Mouse (Mus musculus) limb, embryonic 12.5 days (tissue): ENCODE measurements around the gene Ptges. TPM values are rescaled to one million over a fixed set of nuclear protein-coding genes. Genes with fewer than 3 reads are reported as not detected.
A peak's percentile ranks its signal among the peaks of the same experiment; 100 is the strongest.

ENCODE experiments used
- ATAC-seq: fragments of 200-750 bp; cut with Nextera tagmentation; 2 replicates; pipeline ENCODE4 v1.8.0; 2017; ENCODE audit warnings: low read depth, moderate TSS enrichment; ENCODE audit not compliant: insufficient number of reproducible peaks, insufficient read depth, low FRiP score, low TSS enrichment
- H3K27ac ChIP-seq: fragments of 300-500 bp; sonication (generic); 2 replicates; pipeline ENCODE4 v1.5.1; 2016; ENCODE audit warnings: mild to moderate bottlenecking, moderate library complexity
- H3K27me3 ChIP-seq: fragments of 300-500 bp; sonication (generic); 2 replicates; pipeline ENCODE4 v1.6.1; 2016; ENCODE audit warnings: mild to moderate bottlenecking, moderate library complexity
- H3K36me3 ChIP-seq: fragments of 300-500 bp; sonication (generic); 2 replicates; pipeline ENCODE4 v1.6.1; 2016; ENCODE audit warnings: mild to moderate bottlenecking, moderate library complexity
- H3K4me1 ChIP-seq: fragments of 300-500 bp; sonication (generic); replicated peaks from 2 replicates; pipeline ENCODE4 v1.6.1; 2016
- H3K4me2 ChIP-seq: fragments of 300-500 bp; sonication (generic); 2 replicates; pipeline ENCODE4 v1.6.1; 2016; ENCODE audit warnings: mild to moderate bottlenecking, moderate library complexity
- H3K4me3 ChIP-seq: fragments of 300-500 bp; sonication (generic); replicated peaks from 2 replicates; pipeline ENCODE4 v1.5.1; 2016; ENCODE audit warnings: mild to moderate bottlenecking
- H3K9ac ChIP-seq: fragments of 300-500 bp; sonication (generic); replicated peaks from 2 replicates; pipeline ENCODE4 v1.6.1; 2016; ENCODE audit warnings: mild to moderate bottlenecking, moderate library complexity
- H3K9me3 ChIP-seq: fragments of 300-500 bp; sonication (generic); 2 replicates; pipeline ENCODE4 v1.6.1; 2016; ENCODE audit warnings: mild to moderate bottlenecking, moderate library complexity
- WGBS: fragments of 180-500 bp; shearing (Covaris S2); methylation state at CpG from one replicate; pipeline ENCODE4 v1.1.7; 2016; 5-methylcytosine and 5-hydroxymethylcytosine counted together
- polyA plus RNA-seq: library from polyadenylated mRNA; unstranded; fragments of >200 nt; fragmentation: Nextera tagmentation; extraction: Ambion mirVana; gene quantifications from 2 replicates; pipeline ENCODE4 v1.2.1, GENCODE M21; 2016

Gene Ptges
- 11.5 and 12.8 TPM in 2 replicates for polyA plus RNA-seq

GRCm38 (mm10) chr2:30929483-30930045 lies at the start of gene Ptges:
Gene Ptges, minus strand, starts transcription at chr2:30929863.
- WGBS: 4% methylated on average over 23 of the region's 23 CpGs
- H3K27ac ChIP-seq: no peak within 1 kb of the TSS
- no peak for ATAC-seq

DNA sequence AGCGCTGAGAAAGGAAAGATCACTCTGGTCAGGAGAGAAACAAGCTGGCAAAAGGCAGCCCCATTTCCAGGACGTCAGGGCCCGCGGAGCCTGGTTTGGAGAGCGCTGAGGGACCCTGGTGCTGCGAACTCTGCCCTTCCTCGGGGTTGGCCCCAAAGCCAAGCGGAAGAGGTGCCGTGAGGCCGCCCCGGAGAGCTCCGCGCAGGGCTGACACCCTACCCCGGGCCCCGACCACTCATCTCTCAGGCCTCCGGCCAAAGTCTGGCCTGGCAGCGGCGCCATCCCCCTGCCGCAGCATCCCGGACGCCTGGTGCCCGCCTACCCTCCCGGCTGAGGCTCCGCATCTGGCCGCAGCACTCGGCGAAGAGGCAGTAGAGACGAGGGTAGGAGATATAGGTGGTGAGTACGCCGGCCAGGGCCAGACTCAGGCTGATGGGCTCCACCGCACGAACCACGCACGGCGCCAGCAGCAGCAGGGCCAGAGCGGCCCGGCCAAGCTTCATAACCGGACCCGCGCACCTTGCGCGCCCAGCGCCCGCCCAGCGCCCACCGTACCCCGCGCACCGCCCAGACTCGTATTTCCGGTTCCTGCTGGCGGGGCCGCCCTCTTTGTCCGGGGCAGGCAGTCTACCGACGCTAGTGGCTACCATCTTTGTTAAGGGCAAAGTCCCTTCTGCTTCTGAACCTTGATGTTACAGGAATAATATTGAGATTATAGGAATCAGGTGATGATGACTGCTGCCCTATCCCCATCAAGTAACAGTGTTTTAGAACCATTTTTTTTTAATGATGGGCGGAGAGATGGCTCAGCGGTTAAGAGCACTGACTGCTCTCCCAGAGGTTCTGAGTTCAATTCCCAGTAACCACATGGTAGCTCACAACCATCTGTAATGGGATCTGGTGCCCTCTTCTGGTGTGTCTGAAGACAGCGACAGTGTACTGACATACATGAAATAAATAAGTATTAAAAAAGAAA lies 38.0 kb upstream of the Ptges start, which contains the start of gene Tor1a:
Gene Tor1a, minus strand, starts transcription at position 582 of the 976 bp plus-strand sequence.
- H3K36me3 ChIP-seq: peaks cover 51% of the 10 kb centered on the region
- peak within 1 kb of the TSS; percentile 93 for H3K4me2 ChIP-seq
- H3K27ac ChIP-seq: peak within 1 kb of the TSS; percentile 72
- H3K27me3 ChIP-seq: no peaks in the 10 kb centered on the region
- 2% methylated on average over 59 of the region's 59 CpGs for WGBS
- peak; percentile 87 for ATAC-seq
- peak within 1 kb of the TSS; percentile 98 for H3K4me3 ChIP-seq
- peak within 1 kb of the TSS; percentile 90 for H3K9ac ChIP-seq
- peaks cover 5% of the 10 kb centered on the region; the same call in 1 of the 2 replicates for H3K9me3 ChIP-seq
- H3K4me1 ChIP-seq: peaks cover 21% of the 10 kb centered on the region

More at GRCm38 (mm10) chr2:30929483-30930045, at the start of gene Ptges:
- H3K4me1 ChIP-seq: peaks cover 20% of the 10 kb centered on the region
- peak within 1 kb of the TSS; percentile 60 for H3K4me2 ChIP-seq
- H3K27me3 ChIP-seq: no peaks in the 10 kb centered on the region
- peak within 1 kb of the TSS; percentile 23 for H3K4me3 ChIP-seq
- H3K9me3 ChIP-seq: no peaks in the 10 kb centered on the region
- no peaks in the 10 kb centered on the region for H3K36me3 ChIP-seq
- no peak within 1 kb of the TSS; the same call in 1 of the 2 replicates for H3K9ac ChIP-seq

DNA sequence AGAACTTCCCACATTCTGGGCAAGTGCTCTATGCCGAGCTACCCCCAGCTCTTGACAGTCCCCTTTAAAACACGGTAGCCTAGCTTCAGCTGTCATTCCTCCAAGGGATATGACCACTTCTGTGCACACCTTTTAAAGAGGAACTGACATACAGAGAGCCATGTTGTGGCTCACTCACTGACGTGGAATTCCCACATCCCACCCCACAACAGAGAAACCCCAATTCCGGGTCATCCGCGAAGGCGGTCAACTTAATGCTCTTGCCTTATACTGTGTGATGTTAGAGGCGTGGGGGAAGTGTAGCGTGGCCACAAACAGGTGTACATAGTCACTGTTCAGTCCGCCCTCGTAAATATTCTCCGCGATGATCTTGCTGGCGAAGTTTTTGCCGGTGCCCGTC lies 37.2 kb upstream of the Ptges start:
- 20% methylated on average over 16 of the region's 16 CpGs for WGBS
- no peak overlapping the region for H3K27ac ChIP-seq
- ATAC-seq: no peak
- H3K36me3 ChIP-seq: peaks cover 54% of the 10 kb centered on the region
- H3K4me2 ChIP-seq: peak overlapping the region; percentile 93
- no peaks in the 10 kb centered on the region for H3K27me3 ChIP-seq
- peak overlapping the region; percentile 90 for H3K9ac ChIP-seq
- peaks cover 5% of the 10 kb centered on the region; the same call in 1 of the 2 replicates for H3K9me3 ChIP-seq
- peaks cover 21% of the 10 kb centered on the region for H3K4me1 ChIP-seq
- peak overlapping the region; percentile 98 for H3K4me3 ChIP-seq

DNA sequence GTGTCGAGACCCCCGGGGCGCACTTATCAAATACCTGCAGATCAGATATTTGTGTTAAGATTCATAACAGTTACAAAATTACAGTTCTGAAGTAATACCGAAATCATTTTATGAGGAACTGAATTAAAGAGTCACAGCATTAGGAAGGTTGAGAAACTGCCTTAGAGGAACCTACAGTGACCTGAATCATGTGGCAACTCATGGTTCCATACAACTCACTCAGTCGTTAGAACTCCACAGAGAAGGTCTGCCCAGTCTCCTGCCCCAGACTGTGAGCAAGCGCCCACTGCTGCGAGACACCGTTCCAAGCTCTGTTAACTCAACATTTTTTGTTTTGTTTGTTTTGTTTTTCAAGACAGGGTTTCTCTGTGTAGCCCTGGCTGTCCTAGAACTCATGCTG lies 36.0 kb upstream of the Ptges start:
- H3K36me3 ChIP-seq: peaks cover 62% of the 10 kb centered on the region
- WGBS: 95% methylated on average over 8 of the region's 8 CpGs

DNA sequence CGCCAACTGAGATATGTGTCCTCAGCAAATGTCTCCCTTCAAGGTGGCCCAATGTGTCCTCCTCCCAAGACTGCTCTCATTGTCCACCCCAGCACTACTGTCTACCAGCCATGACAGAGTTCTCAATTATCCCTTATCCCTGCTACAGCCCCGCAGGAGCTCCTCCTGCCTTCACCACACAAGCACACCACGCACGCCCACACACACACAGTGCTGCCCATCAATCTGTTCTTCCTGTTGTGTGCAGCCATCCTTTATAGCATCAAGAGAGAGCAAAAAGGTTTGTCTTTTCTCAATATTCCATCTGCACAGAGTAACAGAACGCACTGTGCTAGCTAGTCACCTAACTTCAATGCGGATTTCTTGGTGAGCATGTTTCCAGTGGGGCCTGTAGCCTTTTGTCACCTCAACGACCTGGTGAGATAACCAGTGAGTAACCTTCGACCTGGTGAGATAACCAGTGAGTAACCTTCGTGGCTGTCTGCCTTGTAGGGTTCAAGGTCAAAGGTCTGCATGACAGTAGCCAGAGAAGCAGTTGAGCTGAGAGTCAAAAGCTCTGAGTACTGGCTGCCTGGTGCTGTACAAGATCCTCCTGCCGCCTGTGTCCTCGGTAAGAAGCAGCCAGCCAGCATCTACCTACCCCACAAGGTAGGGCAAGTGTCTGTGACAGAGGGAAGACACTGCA lies 33.0 kb upstream of the Ptges start:
- Histone ChIP-seq H3K9ac (no peak overlapping the region), H3K36me3 (peaks cover 86% of the 10 kb centered on the region), H3K9me3 (no peaks in the 10 kb centered on the region), H3K4me3 (no peak overlapping the region), H3K4me2 (no peak overlapping the region), H3K27ac (no peak overlapping the region), H3K4me1 (peaks cover 21% of the 10 kb centered on the region), H3K27me3 (no peaks in the 10 kb centered on the region)
- ATAC-seq: no peak
- 88% methylated on average over 11 of the region's 11 CpGs for WGBS

More for the DNA sequence above, 36.0 kb upstream of the Ptges start:
- Histone ChIP-seq H3K4me2 (0 out of 2 replicates have a peak overlapping the region, but pooled peaks have one; percentile 93), H3K27me3 (no peaks in the 10 kb centered on the region), H3K9ac (no peak overlapping the region), H3K27ac (no peak overlapping the region), H3K4me1 (peaks cover 21% of the 10 kb centered on the region), H3K9me3 (peaks cover 5% of the 10 kb centered on the region; the same call in 1 of the 2 replicates), H3K4me3 (0 out of 2 replicates have a peak overlapping the region, but pooled peaks have one; percentile 98)
- ATAC-seq: no peak

DNA sequence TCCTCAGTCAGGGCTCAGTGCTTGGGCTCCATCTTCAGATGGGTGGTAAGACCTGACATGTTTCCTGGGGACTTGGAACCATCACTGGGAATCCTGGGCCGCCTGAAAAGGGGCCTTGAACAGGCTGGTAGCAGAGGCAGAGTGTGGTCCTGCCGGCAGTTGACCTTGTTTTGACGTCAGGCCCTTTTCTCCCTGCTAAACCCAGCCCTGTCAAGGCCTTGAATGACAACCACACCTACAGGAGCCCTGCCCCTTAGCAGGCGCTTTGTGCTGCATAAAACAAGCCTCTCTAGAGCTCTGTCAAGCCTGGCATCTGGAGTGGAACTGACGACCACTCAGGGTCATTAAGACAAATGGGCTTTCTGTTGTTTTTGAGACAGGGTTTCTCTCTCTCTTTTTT lies 30.2 kb upstream of the Ptges start:
- WGBS: 49% methylated on average over 5 of the region's 5 CpGs
- peaks cover 99% of the 10 kb centered on the region for H3K36me3 ChIP-seq

GRCm38 (mm10) chr2:30958726-30959125 lies 29.1 kb upstream of the Ptges start:
- no peak for ATAC-seq
- H3K27ac ChIP-seq: no peak overlapping the region
- H3K4me2 ChIP-seq: no peak overlapping the region
- H3K27me3 ChIP-seq: no peaks in the 10 kb centered on the region
- peaks cover 22% of the 10 kb centered on the region for H3K4me1 ChIP-seq
- H3K9ac ChIP-seq: no peak overlapping the region
- H3K4me3 ChIP-seq: no peak overlapping the region
- H3K9me3 ChIP-seq: no peaks in the 10 kb centered on the region
- H3K36me3 ChIP-seq: peaks cover 91% of the 10 kb centered on the region
- 90% methylated on average over 14 of the region's 14 CpGs for WGBS

More for the DNA sequence above, 30.2 kb upstream of the Ptges start:
- Histone ChIP-seq H3K4me3 (no peak overlapping the region), H3K9ac (0 out of 2 replicates have a peak overlapping the region, but pooled peaks have one; percentile 12), H3K4me1 (peaks cover 11% of the 10 kb centered on the region), H3K9me3 (no peaks in the 10 kb centered on the region), H3K4me2 (no peak overlapping the region), H3K27me3 (no peaks in the 10 kb centered on the region), H3K27ac (no peak overlapping the region)
- ATAC-seq: no peak

GRCm38 (mm10) chr2:30957511-30957910 lies 27.8 kb upstream of the Ptges start:
- 90% methylated on average over 4 of the region's 4 CpGs for WGBS
- no peak overlapping the region for H3K4me2 ChIP-seq
- no peak for ATAC-seq
- H3K36me3 ChIP-seq: peaks cover 79% of the 10 kb centered on the region
- H3K4me3 ChIP-seq: no peak overlapping the region
- H3K4me1 ChIP-seq: peaks cover 25% of the 10 kb centered on the region
- H3K9ac ChIP-seq: no peak overlapping the region
- no peaks in the 10 kb centered on the region for H3K27me3 ChIP-seq
- no peak overlapping the region for H3K27ac ChIP-seq
- H3K9me3 ChIP-seq: no peaks in the 10 kb centered on the region

- Histone ChIP-seq H3K4me2 (peak overlapping the region; percentile 89), H3K9me3 (no peaks in the 10 kb centered on the region), H3K36me3 (peaks cover 52% of the 10 kb centered on the region), H3K4me1 (peaks cover 27% of the 10 kb centered on the region), H3K9ac (peak overlapping the region; percentile 78; the same call in 1 of the 2 replicates), H3K27me3 (no peaks in the 10 kb centered on the region), H3K27ac (no peak overlapping the region), H3K4me3 (peak overlapping the region; percentile 91)
- WGBS: 71% methylated on average over 6 of the region's 6 CpGs
- no peak for ATAC-seq
These were observed 25.1 kb upstream of the Ptges start for GRCm38 (mm10) chr2:30954797-30955196.

GRCm38 (mm10) chr2:30952824-30953490 lies 23.3 kb upstream of the Ptges start, which contains the start of gene Tor1b:
Gene Tor1b, plus strand, starts transcription at chr2:30952959.
- Histone ChIP-seq H3K4me3 (peak within 1 kb of the TSS; percentile 91), H3K4me1 (peaks cover 27% of the 10 kb centered on the region), H3K36me3 (peaks cover 34% of the 10 kb centered on the region), H3K27ac (peak within 1 kb of the TSS; percentile 87), H3K9ac (peak within 1 kb of the TSS; percentile 78), H3K4me2 (peak within 1 kb of the TSS; percentile 89), H3K27me3 (no peaks in the 10 kb centered on the region), H3K9me3 (no peaks in the 10 kb centered on the region)
- peak; percentile 66; the same call in 1 of the 2 replicates for ATAC-seq
- under 1% methylated on average over 60 of the region's 60 CpGs for WGBS
